Mouse (Mus musculus): ENCODE results near the gene Spns2. TPM values are rescaled to one million over a fixed set of nuclear protein-coding genes. Genes with fewer than 3 reads are reported as not detected.

The Spns2 gene
- polyA plus RNA-seq, 1 experiment from 2014 or later, result 9.1 TPM

DNA sequence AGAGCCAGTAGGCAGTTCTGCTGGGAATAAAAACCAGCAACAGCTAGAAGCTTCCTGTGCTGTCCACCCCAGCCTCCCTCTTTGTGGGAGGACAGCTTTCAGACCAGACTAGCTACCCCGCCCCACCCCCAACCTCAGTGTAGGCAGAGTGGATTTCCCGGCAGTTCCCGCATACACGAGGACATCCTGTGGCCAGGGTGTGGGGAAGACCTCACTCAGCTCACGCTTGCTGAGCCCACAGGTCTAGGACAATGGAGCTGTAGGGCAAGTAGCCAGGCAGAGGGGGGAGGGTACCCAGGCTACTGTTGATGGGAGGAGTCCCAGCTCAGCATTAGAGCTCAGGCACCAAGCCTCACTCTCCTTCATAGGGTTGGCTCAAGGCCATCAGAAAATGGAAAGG is 20.5 kb downstream of the Spns2 start:
- H3K27me3 ChIP-seq, result no peaks in the 10 kb centered on the region
- peaks cover 31% of the 10 kb centered on the region; the same call in 1 of the 2 replicates for H3K36me3 ChIP-seq
- H3K4me3 ChIP-seq, result no peak overlapping the region
- H3K4me1 ChIP-seq (replicated peaks), result peaks cover 43% of the 10 kb centered on the region
- no peak overlapping the region for H3K9ac ChIP-seq
- ATAC-seq (ENCODE audit: low read depth), result peak; percentile 64
- H3K4me2 ChIP-seq, result no peak overlapping the region
- peak overlapping the region; percentile 68 for H3K27ac ChIP-seq (replicated peaks)
- H3K9me3 ChIP-seq, result no peaks in the 10 kb centered on the region
- 27% methylated on average over 5 of the region's 5 CpGs for WGBS

DNA sequence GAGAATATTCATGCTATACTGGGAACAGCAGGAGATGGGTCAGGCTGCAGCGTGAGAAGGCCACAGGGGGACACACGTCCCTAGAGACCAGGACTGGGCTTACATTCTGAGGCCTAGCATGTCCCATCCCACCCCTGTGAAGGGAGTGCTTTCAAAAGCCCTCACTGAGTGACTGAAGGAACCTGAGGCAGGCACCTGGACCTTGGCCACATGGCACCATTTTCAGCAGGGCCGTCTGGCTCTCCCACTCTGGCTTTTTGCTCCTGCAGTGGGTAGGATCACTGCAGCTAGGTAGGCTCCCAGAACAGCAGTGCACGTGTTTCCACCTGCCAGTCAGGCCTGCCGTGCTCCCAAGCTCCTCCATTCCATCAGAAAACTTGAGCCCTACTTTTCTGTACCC is 21.2 kb downstream of the Spns2 start:
- Histone ChIP-seq H3K27ac (replicated peaks) (peak overlapping the region; percentile 68), H3K9ac (no peak overlapping the region)
- 74% methylated on average over 5 of the region's 5 CpGs for WGBS

GRCm38 (mm10) chr11:72466694-72467507 is 22.8 kb downstream of the Spns2 start:
- Histone ChIP-seq H3K27me3 (no peaks in the 10 kb centered on the region), H3K4me3 (no peak overlapping the region), H3K36me3 (peaks cover 28% of the 10 kb centered on the region; the same call in 1 of the 2 replicates), H3K4me1 (replicated peaks) (peaks cover 50% of the 10 kb centered on the region), H3K9me3 (no peaks in the 10 kb centered on the region), H3K9ac (no peak overlapping the region), H3K4me2 (no peak overlapping the region), H3K27ac (replicated peaks) (peak overlapping the region; percentile 43; the same call in 1 of the 2 replicates)
- WGBS, result 68% methylated on average over 11 of the region's 11 CpGs
- no peak for ATAC-seq (ENCODE audit: low read depth)

More for the DNA sequence above, 21.2 kb downstream of the Spns2 start:
- Histone ChIP-seq H3K27me3 (no peaks in the 10 kb centered on the region), H3K4me2 (no peak overlapping the region), H3K9me3 (no peaks in the 10 kb centered on the region), H3K4me3 (no peak overlapping the region), H3K36me3 (peaks cover 28% of the 10 kb centered on the region; the same call in 1 of the 2 replicates), H3K4me1 (replicated peaks) (peaks cover 43% of the 10 kb centered on the region)
- no peak for ATAC-seq (ENCODE audit: low read depth)

DNA sequence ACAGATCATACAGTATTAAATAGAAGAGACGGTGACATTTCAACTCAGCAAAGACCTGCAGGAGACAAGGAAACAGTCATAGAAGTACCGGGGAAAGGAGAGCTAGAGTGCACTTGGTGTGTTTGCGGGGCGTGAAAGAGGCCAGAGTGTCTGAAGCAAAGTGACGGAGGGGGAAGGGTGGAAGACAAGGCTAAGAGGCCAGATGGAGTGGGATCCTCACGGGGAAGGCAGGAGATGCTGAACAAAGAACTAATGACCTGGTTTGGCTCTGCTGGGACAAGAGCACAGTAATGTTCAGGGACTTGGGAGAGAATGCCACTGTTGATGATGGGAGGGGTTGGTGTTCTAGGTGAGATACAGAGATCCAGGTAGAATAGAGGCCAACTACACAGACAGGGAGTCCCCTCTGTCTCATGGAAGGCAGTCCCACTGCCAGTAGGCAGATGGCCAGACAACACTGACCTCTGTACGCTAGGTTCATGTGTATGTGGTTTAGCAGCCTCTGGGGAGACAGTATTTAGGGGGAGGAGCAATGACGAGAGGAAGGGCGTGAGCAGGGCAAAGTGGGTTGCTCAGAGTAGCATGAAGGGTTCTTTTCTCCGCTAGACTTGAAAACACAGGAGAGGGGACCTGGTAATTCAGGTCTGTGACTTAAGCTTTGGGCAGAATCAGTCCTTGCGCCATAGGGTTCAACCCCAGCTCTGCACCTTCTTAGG is 23.6 kb downstream of the Spns2 start:
- peak overlapping the region; percentile 43 for H3K27ac ChIP-seq (replicated peaks)
- no peak overlapping the region for H3K4me2 ChIP-seq
- peaks cover 56% of the 10 kb centered on the region for H3K4me1 ChIP-seq (replicated peaks)
- no peak for ATAC-seq (ENCODE audit: low read depth)
- H3K9me3 ChIP-seq, result no peaks in the 10 kb centered on the region
- no peak overlapping the region for H3K4me3 ChIP-seq
- 65% methylated on average over 11 of the region's 11 CpGs for WGBS
- H3K36me3 ChIP-seq, result peaks cover 23% of the 10 kb centered on the region; the same call in 1 of the 2 replicates
- H3K9ac ChIP-seq, result no peak overlapping the region
- no peaks in the 10 kb centered on the region for H3K27me3 ChIP-seq

DNA sequence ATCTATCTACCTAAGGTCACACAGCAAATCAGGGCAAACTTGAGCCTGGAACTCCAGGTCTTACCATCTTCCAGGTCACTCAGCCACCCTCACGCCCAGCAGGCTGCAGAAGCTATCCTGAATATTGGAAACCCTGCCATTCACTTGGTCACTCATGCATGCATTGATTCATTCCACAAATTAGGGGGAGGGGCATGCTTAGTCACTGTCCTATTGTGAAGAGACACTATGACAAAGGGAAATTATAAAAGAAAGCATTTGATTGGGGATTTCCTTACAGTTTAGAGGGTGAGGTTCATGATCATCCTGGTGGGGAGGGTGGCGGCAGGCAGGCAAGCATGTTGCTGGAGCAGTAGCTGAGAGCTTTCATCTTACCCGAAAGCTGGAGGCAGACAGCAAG is 24.9 kb downstream of the Spns2 start:
- H3K27me3 ChIP-seq, result no peaks in the 10 kb centered on the region
- H3K27ac ChIP-seq (replicated peaks), result no peak overlapping the region
- WGBS, result 58% methylated on average over 3 of the region's 3 CpGs
- no peak for ATAC-seq (ENCODE audit: low read depth)
- no peak overlapping the region for H3K9ac ChIP-seq
- peaks cover 33% of the 10 kb centered on the region for H3K36me3 ChIP-seq
- peaks cover 56% of the 10 kb centered on the region for H3K4me1 ChIP-seq (replicated peaks)
- H3K4me3 ChIP-seq, result no peak overlapping the region
- H3K9me3 ChIP-seq, result no peaks in the 10 kb centered on the region
- H3K4me2 ChIP-seq, result no peak overlapping the region

DNA sequence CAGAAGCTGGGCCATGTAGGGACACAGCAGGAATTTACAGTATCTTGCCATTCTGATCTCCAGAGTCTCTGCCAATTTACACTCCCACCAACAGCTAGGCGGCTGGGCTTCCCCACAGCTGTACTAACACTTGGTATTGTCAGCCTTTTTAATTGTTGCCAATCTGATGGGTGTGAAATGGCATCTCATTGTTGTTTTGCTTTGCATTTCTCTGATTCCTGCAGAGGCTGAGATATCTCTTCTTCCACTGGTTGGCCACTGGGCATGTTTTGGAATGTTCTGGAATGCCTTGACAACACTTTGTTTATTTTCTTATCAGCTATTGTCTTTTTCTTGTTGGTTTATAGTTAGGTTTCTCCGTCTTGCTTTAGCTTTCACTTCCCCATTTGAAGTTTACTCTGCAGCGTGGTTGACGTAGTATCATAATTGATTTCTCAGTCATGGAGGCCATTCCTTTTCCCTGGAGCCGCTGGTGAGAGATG is 28.2 kb downstream of the Spns2 start:
- Histone ChIP-seq H3K4me2 (no peak overlapping the region), H3K4me1 (replicated peaks) (peaks cover 37% of the 10 kb centered on the region), H3K36me3 (peaks cover 57% of the 10 kb centered on the region), H3K9ac (no peak overlapping the region), H3K27ac (replicated peaks) (no peak overlapping the region), H3K4me3 (no peak overlapping the region), H3K9me3 (no peaks in the 10 kb centered on the region), H3K27me3 (no peaks in the 10 kb centered on the region)
- ATAC-seq (ENCODE audit: low read depth), result no peak
- WGBS, result 47% methylated on average over 5 of the region's 5 CpGs

DNA sequence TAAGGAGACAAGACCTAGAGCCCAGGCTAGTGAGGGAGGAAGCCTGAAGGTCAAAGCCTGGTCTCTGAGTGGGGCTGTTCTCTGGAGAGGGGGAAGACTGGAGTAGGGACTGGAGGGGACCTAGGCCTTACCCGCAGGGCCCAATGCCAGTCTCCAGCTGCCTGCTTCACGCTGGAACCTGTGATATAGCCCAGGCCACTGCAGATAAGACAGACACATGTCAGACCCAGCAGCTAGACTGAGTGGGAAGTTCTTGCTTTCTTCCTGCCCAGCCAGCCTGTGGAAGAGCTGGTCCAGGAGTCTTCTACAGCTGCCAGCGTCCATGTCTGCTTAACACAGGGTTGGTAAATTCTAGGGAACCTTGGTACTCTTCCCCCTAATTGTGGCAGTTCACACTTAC is 31.2 kb downstream of the Spns2 start:
- no peak overlapping the region for H3K4me3 ChIP-seq
- no peaks in the 10 kb centered on the region for H3K27me3 ChIP-seq
- no peaks in the 10 kb centered on the region for H3K9me3 ChIP-seq
- WGBS, result 88% methylated on average over 3 of the region's 3 CpGs
- peak overlapping the region; percentile 56; the same call in 1 of the 2 replicates for H3K27ac ChIP-seq (replicated peaks)
- H3K4me2 ChIP-seq, result no peak overlapping the region
- H3K36me3 ChIP-seq, result peaks cover 72% of the 10 kb centered on the region
- H3K9ac ChIP-seq, result no peak overlapping the region
- H3K4me1 ChIP-seq (replicated peaks), result peaks cover 34% of the 10 kb centered on the region
- ATAC-seq (ENCODE audit: low read depth), result no peak

- H3K27me3 ChIP-seq, result no peaks in the 10 kb centered on the region
- no peak overlapping the region for H3K9ac ChIP-seq
- H3K4me2 ChIP-seq, result no peak overlapping the region
- H3K36me3 ChIP-seq, result peaks cover 73% of the 10 kb centered on the region
- H3K27ac ChIP-seq (replicated peaks), result peak overlapping the region; percentile 56; the same call in 1 of the 2 replicates
- H3K9me3 ChIP-seq, result no peaks in the 10 kb centered on the region
- no peak overlapping the region for H3K4me3 ChIP-seq
- 78% methylated on average over 12 of the region's 12 CpGs for WGBS
- ATAC-seq (ENCODE audit: low read depth), result 0 out of 2 replicates have a peak, but pooled peaks have one; percentile 25
- H3K4me1 ChIP-seq (replicated peaks), result peaks cover 34% of the 10 kb centered on the region
These were observed 31.7 kb downstream of the Spns2 start for GRCm38 (mm10) chr11:72457995-72458496.

DNA sequence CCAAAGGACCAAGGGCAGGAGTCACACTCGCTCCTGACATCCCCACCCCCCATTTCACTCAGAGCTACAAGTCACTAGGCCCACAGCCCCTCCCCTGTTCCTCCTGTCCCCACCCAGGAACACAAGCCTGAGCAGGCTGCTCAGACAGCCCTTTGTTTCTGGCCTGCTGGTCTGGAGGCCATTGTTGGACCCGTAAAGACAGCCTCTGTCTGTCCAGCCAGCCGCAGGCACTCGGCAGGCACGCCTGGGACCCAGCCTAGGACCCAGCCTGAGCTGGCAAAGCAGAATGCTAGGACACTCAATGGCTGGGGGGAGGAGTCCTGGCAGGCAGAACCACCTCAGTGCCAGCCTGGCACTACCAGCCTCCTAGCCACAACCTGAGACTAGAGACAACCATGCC is 34.0 kb downstream of the Spns2 start:
- Histone ChIP-seq H3K9me3 (no peaks in the 10 kb centered on the region), H3K36me3 (peaks cover 86% of the 10 kb centered on the region), H3K27ac (replicated peaks) (peak overlapping the region; percentile 49), H3K4me1 (replicated peaks) (peaks cover 21% of the 10 kb centered on the region), H3K9ac (peak overlapping the region; percentile 43; the same call in 1 of the 2 replicates), H3K4me3 (no peak overlapping the region), H3K27me3 (no peaks in the 10 kb centered on the region), H3K4me2 (no peak overlapping the region)
- 29% methylated on average over 5 of the region's 5 CpGs for WGBS
- peak; percentile 33 for ATAC-seq (ENCODE audit: low read depth)

DNA sequence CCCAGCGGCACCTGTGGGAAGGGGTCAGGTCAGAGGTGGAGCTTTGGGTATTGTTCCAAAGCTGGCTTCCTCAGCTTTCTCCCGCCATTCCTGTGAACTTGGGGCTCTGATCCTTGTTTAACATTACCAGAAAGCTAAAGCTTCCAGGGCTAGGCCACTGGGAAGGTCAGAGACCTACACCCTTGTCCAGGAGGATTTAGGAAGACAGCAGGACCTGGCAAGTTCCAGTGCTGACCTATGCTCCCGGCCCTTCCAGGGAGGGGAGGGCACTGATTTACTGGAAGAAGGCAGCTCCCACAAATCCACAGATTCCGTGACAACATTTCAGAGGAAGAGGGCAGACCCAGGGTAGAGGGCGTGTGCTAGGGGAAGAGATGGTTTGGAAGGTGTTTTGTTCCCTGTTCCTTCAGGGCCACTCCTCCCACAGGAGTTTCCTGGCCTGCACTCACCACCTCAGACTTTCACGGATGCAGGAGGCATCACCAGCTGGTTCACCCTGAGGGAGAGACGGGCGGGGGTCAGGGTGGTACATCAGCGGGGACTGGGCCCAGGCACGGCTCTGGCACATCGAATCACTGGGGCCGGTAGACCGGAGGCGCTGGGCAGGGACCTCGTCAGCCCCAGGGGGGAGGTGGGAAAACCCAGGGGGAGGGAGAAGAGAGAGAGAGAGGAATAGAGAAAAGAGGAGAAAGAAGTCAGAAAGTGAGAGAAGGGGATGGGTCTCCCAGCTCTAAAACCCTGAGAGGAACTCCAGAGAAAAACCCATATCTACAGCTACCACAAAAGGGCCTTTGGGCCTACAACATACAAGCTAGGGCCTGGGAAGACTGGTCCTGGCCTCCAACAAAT is 36.4 kb downstream of the Spns2 start:
- H3K36me3 ChIP-seq, result peaks cover 92% of the 10 kb centered on the region

GRCm38 (mm10) chr11:72452140-72452665 is 37.5 kb downstream of the Spns2 start:
- H3K9ac ChIP-seq, result no peak overlapping the region
- no peak overlapping the region for H3K4me2 ChIP-seq
- H3K36me3 ChIP-seq, result peaks cover 93% of the 10 kb centered on the region
- H3K27me3 ChIP-seq, result no peaks in the 10 kb centered on the region
- no peak overlapping the region for H3K4me3 ChIP-seq
- peaks cover 22% of the 10 kb centered on the region for H3K4me1 ChIP-seq (replicated peaks)
- H3K9me3 ChIP-seq, result no peaks in the 10 kb centered on the region
- no peak overlapping the region for H3K27ac ChIP-seq (replicated peaks)
- 83% methylated on average over 3 of the region's 3 CpGs for WGBS
- ATAC-seq (ENCODE audit: low read depth), result no peak

More for the DNA sequence above, 36.4 kb downstream of the Spns2 start:
- Histone ChIP-seq H3K4me2 (no peak overlapping the region), H3K4me1 (replicated peaks) (peaks cover 24% of the 10 kb centered on the region), H3K9me3 (no peaks in the 10 kb centered on the region), H3K27ac (replicated peaks) (no peak overlapping the region), H3K27me3 (no peaks in the 10 kb centered on the region), H3K4me3 (no peak overlapping the region), H3K9ac (no peak overlapping the region)
- WGBS, result 58% methylated on average over 15 of the region's 15 CpGs
- no peak for ATAC-seq (ENCODE audit: low read depth)
